15 mouse cellular contexts compared by ENCODE assay signal in the genomic region with DNA sequence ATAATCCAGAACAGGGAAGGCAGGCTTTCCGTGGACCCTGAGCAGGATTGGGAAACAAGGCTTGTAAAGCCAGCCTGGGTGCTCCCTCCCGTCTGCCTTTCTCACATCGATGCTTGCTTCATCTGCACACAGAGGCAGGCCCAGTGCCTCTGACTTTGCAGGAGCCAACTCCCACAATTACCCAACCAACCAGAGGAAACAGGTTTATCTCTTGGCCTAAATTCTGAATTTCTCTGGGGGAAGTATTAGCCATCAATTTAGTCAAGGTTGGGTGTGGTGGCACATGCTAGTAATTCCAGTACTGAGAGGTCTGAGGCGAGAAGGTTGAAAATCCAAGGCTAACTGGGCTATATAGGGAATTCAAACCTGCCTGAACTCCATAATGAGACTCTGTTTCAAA. TPM values are rescaled to one million over a fixed set of nuclear protein-coding genes. Genes with fewer than 3 reads are reported as not detected.
DNase-seq lines count a peak whose midpoint lies in the region; ATAC-seq and TF ChIP-seq lines count a peak whose summit lies in the region.
"Had no signal": no experiment of that assay in that cellular context is flagged by ENCODE, and none has a peak within 500 bp of the region (broad histone marks: within the 10 kb centered on the region; RNA-seq: fewer than 3 reads in every experiment).

No protein-coding gene starts in this region.

- H3K9me3 ChIP-seq in heart, embryonic 12.5 days (replicated peaks) = peaks cover 4% of the 10 kb centered on the region; the same call in 1 of the 2 replicates
- H3K9me3 ChIP-seq in megakaryocyte, embryonic 14.5 days = peaks cover 20% of the 10 kb centered on the region
- H3K9me3 ChIP-seq in hindbrain, embryonic 11.5 days (ENCODE audit: control insufficient read depth, low read length) = no peaks in the 10 kb centered on the region
- H3K9me3 ChIP-seq: limb, embryonic 15.5 days had no signal

- H3K9ac ChIP-seq in heart, embryonic 12.5 days = no peak overlapping the region
- H3K9ac ChIP-seq in hindbrain, embryonic 11.5 days (ENCODE audit: low read depth, low read length) = no peak overlapping the region
- H3K9ac ChIP-seq: forebrain, postnatal 0 days; limb, embryonic 15.5 days; midbrain, embryonic 12.5 days had no signal

- DNase-seq in heart, adult 8-10 months (ENCODE audit: low spot score) = peak; percentile 54
- DNase-seq in lung, postnatal 36 days = peak; percentile 54
- no peak for DNase-seq in lung, adult 2 months
- DNase-seq in adrenal gland, adult 8-10 months = peak; percentile 50
- DNase-seq in spleen, postnatal 4 days (ENCODE audit: low spot score in 2 of 2) = no peak
- no peak for DNase-seq in hindbrain, embryonic 11.5 days (ENCODE audit: low spot score)
- DNase-seq: cerebellum, adult 11-12 months; forebrain, postnatal 0 days; gastrocnemius, postnatal 10 days; thymus, adult 18-20 months had no signal

- WGBS in heart, embryonic 12.5 days = 57% methylated on average over 4 of the region's 4 CpGs
- WGBS in lung, adult 2 months = 35% methylated on average over 4 of the region's 4 CpGs
- 82% methylated on average over 4 of the region's 4 CpGs for WGBS in hindbrain, embryonic 11.5 days

- TF ChIP-seq CTCF in lung, adult 2 months (IDR thresholded peaks at IDR 0.05; ENCODE audit: insufficient read depth, low read length) = no peak

- no peak overlapping the region for H3K4me3 ChIP-seq in heart, embryonic 12.5 days
- no peak overlapping the region for H3K4me3 ChIP-seq in lung, adult 2 months (replicated peaks; ENCODE audit: extremely low read depth, low read depth, low read length)
- H3K4me3 ChIP-seq in megakaryocyte, embryonic 14.5 days (replicated peaks) = peak overlapping the region; percentile 64
- no peak overlapping the region for H3K4me3 ChIP-seq in hindbrain, embryonic 11.5 days (ENCODE audit: low read depth, low read length)
- H3K4me3 ChIP-seq: limb, embryonic 15.5 days; midbrain, embryonic 12.5 days had no signal

- H3K4me2 ChIP-seq in heart, embryonic 12.5 days = no peak overlapping the region
- no peak overlapping the region for H3K4me2 ChIP-seq in hindbrain, embryonic 11.5 days (replicated peaks; ENCODE audit: low read depth, low read length)
- H3K4me2 ChIP-seq: limb, embryonic 15.5 days; midbrain, embryonic 12.5 days had no signal

- H3K27me3 ChIP-seq in heart, embryonic 12.5 days (replicated peaks) = no peaks in the 10 kb centered on the region
- H3K27me3 ChIP-seq in megakaryocyte, embryonic 14.5 days (replicated peaks) = peaks cover 63% of the 10 kb centered on the region
- no peaks in the 10 kb centered on the region for H3K27me3 ChIP-seq in hindbrain, embryonic 11.5 days (ENCODE audit: control insufficient read depth, insufficient read depth, low read length)
- H3K27me3 ChIP-seq: limb, embryonic 15.5 days; midbrain, embryonic 12.5 days; Patski had no signal

- H3K36me3 ChIP-seq in heart, embryonic 12.5 days = no peaks in the 10 kb centered on the region
- no peaks in the 10 kb centered on the region for H3K36me3 ChIP-seq in megakaryocyte, embryonic 14.5 days (replicated peaks; ENCODE audit: low read length)
- H3K36me3 ChIP-seq in hindbrain, embryonic 11.5 days (ENCODE audit: control insufficient read depth, insufficient read depth, low read length) = no peaks in the 10 kb centered on the region
- H3K36me3 ChIP-seq: limb, embryonic 15.5 days; midbrain, embryonic 12.5 days had no signal

- ATAC-seq in heart, embryonic 12.5 days (ENCODE audit: insufficient number of reproducible peaks, low FRiP score) = no peak
- no peak for ATAC-seq in hindbrain, embryonic 11.5 days (ENCODE audit: low FRiP score)
- ATAC-seq: forebrain, postnatal 0 days; Patski had no signal

- H3K4me1 ChIP-seq in heart, embryonic 12.5 days (replicated peaks) = peaks cover 17% of the 10 kb centered on the region
- peaks cover 10% of the 10 kb centered on the region for H3K4me1 ChIP-seq in lung, adult 2 months (ENCODE audit: control insufficient read depth, insufficient read depth, low read length)
- peaks cover 40% of the 10 kb centered on the region for H3K4me1 ChIP-seq in megakaryocyte, embryonic 14.5 days
- no peaks in the 10 kb centered on the region for H3K4me1 ChIP-seq in hindbrain, embryonic 11.5 days (replicated peaks; ENCODE audit: control insufficient read depth, insufficient read depth, low read length)
- H3K4me1 ChIP-seq: limb, embryonic 15.5 days; midbrain, embryonic 12.5 days had no signal

- no peak overlapping the region for H3K27ac ChIP-seq in heart, embryonic 12.5 days (ENCODE audit: poor library complexity, severe bottlenecking)
- no peak overlapping the region for H3K27ac ChIP-seq in hindbrain, embryonic 11.5 days (ENCODE audit: low read depth, low read length)
- H3K27ac ChIP-seq: limb, embryonic 15.5 days; midbrain, embryonic 12.5 days had no signal

- TF ChIP-seq POLR2A in lung, adult 2 months (IDR thresholded peaks at IDR 0.05; ENCODE audit: borderline replicate concordance, extremely low read depth, low read depth, low read length) = no peak

RNA-seq across cellular contexts. Expression of gene Acap2, which starts 9.4 kb away (rescaled TPM):
- 10 to 100 TPM; 16.8 to 18.6 (median 17.4) TPM for total RNA-seq in heart, adult 8-10 months (2022)
- polyA plus RNA-seq in heart, embryonic 12.5 days (2016; fragmentation: Nextera tagmentation; extraction: Ambion mirVana) = 17.0 and 18.0 TPM in 2 replicates
- 18.6 and 21.8 TPM in 2 replicates for polyA plus RNA-seq in lung, adult 2 months (2012; rRNA removed)
- total RNA-seq in adrenal gland, adult 8-10 months (2022) = 10 to 100 TPM; 38.4 to 54.5 (median 46.0) TPM
- polyA plus RNA-seq in megakaryocyte, embryonic 14.5 days (2012; ENCODE audit: insufficient read depth, low replicate concordance) = 1.0 and 2.2 TPM in 2 replicates
- polyA plus RNA-seq in hindbrain, embryonic 11.5 days (2014; fragmentation: Nextera tagmentation; extraction: Ambion mirVana) = 22.9 and 23.4 TPM in 2 replicates

Comparison
In these comparisons a context has a peak if more than half of its experiments do, and no peak if none do; other contexts are left out.
1. DNase-seq: peak in heart, adult 8-10 months (single experiment), lung, postnatal 36 days (single experiment) and adrenal gland, adult 8-10 months (single experiment); none in lung, adult 2 months (single experiment), spleen, postnatal 4 days (0 of 2) and hindbrain, embryonic 11.5 days (single experiment).